Mouse (Mus musculus) lung, adult 18-20 months (tissue): ENCODE measurements around the gene Dmrtc2.
A peak's percentile ranks its signal among the peaks of the same experiment; 100 is the strongest.
"Not testable (repeated sequence)": the region's sequence is repeated elsewhere in the genome, so short reads cannot be mapped to it uniquely, and the experiment has no call there.

Source experiments
- DNase-seq, 2 experiments: peaks; one replicate each; pipeline ENCODE4 v3.0.0; 2022; ENCODE audit warnings: mixed read lengths in 2 of 2

Dmrtc2 gene

GRCm38 (mm10) chr7:24877588-24877987 is 7.7 kb downstream of the Dmrtc2 start:
- DNase-seq: no peak

GRCm38 (mm10) chr7:24879620-24880019 is 9.8 kb downstream of the Dmrtc2 start:
- no peak for DNase-seq

GRCm38 (mm10) chr7:24882416-24883199 is 12.8 kb downstream of the Dmrtc2 start:
- DNase-seq: no peak

GRCm38 (mm10) chr7:24883896-24884692 is 14.2 kb downstream of the Dmrtc2 start, which contains the start of gene Rps19:
Gene Rps19 (plus strand): TSS chr7:24884371.
- peak; percentile 99 for DNase-seq

- DNase-seq: no peak
Measured at GRCm38 (mm10) chr7:24884693-24885291, 14.9 kb downstream of the Dmrtc2 start.

- no peak for DNase-seq
Measured at GRCm38 (mm10) chr7:24885468-24886307, 15.8 kb downstream of the Dmrtc2 start.

GRCm38 (mm10) chr7:24886308-24886633 is 16.4 kb downstream of the Dmrtc2 start:
- DNase-seq: no peak

- DNase-seq: no peak
Measured at GRCm38 (mm10) chr7:24887096-24887495, 17.2 kb downstream of the Dmrtc2 start.

- DNase-seq: no peak
Measured at GRCm38 (mm10) chr7:24889431-24890220, 19.8 kb downstream of the Dmrtc2 start.

- DNase-seq: peak; percentile 87 to 89
Measured at GRCm38 (mm10) chr7:24890281-24891216, 20.7 kb downstream of the Dmrtc2 start.

- DNase-seq: no peak
Measured at GRCm38 (mm10) chr7:24891241-24892124, 21.6 kb downstream of the Dmrtc2 start.

- no peak for DNase-seq
Measured at GRCm38 (mm10) chr7:24892125-24892583, 22.3 kb downstream of the Dmrtc2 start.

- DNase-seq: not testable (repeated sequence)
Measured at GRCm38 (mm10) chr7:24895749-24896148, 25.9 kb downstream of the Dmrtc2 start.

GRCm38 (mm10) chr7:24896269-24896668 is 26.4 kb downstream of the Dmrtc2 start:
- DNase-seq: no peak

GRCm38 (mm10) chr7:24897224-24897623 is 27.4 kb downstream of the Dmrtc2 start, which contains the start of gene Cd79a:
Gene Cd79a (plus strand): TSS chr7:24897381.
- peak in 1 of 2 experiments; percentile 37 for DNase-seq

GRCm38 (mm10) chr7:24897959-24898358 is 28.1 kb downstream of the Dmrtc2 start:
- DNase-seq: no peak

- no peak for DNase-seq
Measured at GRCm38 (mm10) chr7:24901114-24901513, 31.3 kb downstream of the Dmrtc2 start.

- no peak for DNase-seq
Measured at GRCm38 (mm10) chr7:24901842-24902241, 32.0 kb downstream of the Dmrtc2 start.

- no peak for DNase-seq
Measured at GRCm38 (mm10) chr7:24902264-24902629, 32.4 kb downstream of the Dmrtc2 start.
